Mouse (Mus musculus) midbrain, embryonic 12.5 days (tissue): ENCODE measurements around the gene Pnrc2. TPM values are rescaled to one million over a fixed set of nuclear protein-coding genes. Genes with fewer than 3 reads are reported as not detected.

Source experiments
- ATAC-seq: fragments of 200-750 bp; cut with Nextera tagmentation; 2 replicates; pipeline ENCODE4 v1.8.0; 2017; ENCODE audit warnings: low read depth, moderate TSS enrichment, moderate library complexity; ENCODE audit not compliant: low FRiP score
- H3K27ac ChIP-seq: fragments of 300-500 bp; sonication (generic); replicated peaks from 2 replicates; pipeline ENCODE4 v1.5.1; 2016; ENCODE audit warnings: mild to moderate bottlenecking
- H3K27me3 ChIP-seq: fragments of 300-500 bp; sonication (generic); 2 replicates; pipeline ENCODE4 v1.6.1; 2016; ENCODE audit warnings: mild to moderate bottlenecking
- H3K36me3 ChIP-seq: fragments of 300-500 bp; sonication (generic); 2 replicates; pipeline ENCODE4 v1.6.1; 2016
- H3K4me1 ChIP-seq: fragments of 300-500 bp; sonication (generic); 2 replicates; pipeline ENCODE4 v1.6.1; 2016
- H3K4me2 ChIP-seq: fragments of 300-500 bp; sonication (generic); replicated peaks from 2 replicates; pipeline ENCODE4 v1.6.1; 2016; ENCODE audit warnings: mild to moderate bottlenecking, moderate library complexity
- H3K4me3 ChIP-seq: fragments of 300-500 bp; sonication (generic); 2 replicates; pipeline ENCODE4 v1.5.1; 2016; ENCODE audit warnings: mild to moderate bottlenecking
- H3K9ac ChIP-seq: fragments of 300-500 bp; sonication (generic); replicated peaks from 2 replicates; pipeline ENCODE4 v1.6.1; 2016; ENCODE audit warnings: mild to moderate bottlenecking, moderate library complexity
- H3K9me3 ChIP-seq: fragments of 300-500 bp; sonication (generic); 2 replicates; pipeline ENCODE4 v1.6.1; 2016; ENCODE audit warnings: mild to moderate bottlenecking
- WGBS: fragments of 180-500 bp; shearing (Covaris S2); methylation state at CpG from one replicate; pipeline ENCODE4 v1.1.7; 2016; 5-methylcytosine and 5-hydroxymethylcytosine counted together
- polyA plus RNA-seq: library from polyadenylated mRNA; unstranded; fragments of >200 nt; fragmentation: Nextera tagmentation; extraction: Ambion mirVana; gene quantifications from 2 replicates; pipeline ENCODE4 v1.2.1, GENCODE M21; 2016

Pnrc2 gene
- polyA plus RNA-seq, 1 experiment from 2014 or later, result 199 TPM

- peak; percentile 94 for ATAC-seq
- Histone ChIP-seq H3K36me3 (no peaks in the 10 kb centered on the region), H3K4me1 (peaks cover 48% of the 10 kb centered on the region), H3K27me3 (no peaks in the 10 kb centered on the region), H3K4me3 (peak within 1 kb of the TSS; percentile 81), H3K27ac (peak within 1 kb of the TSS; percentile 99), H3K9ac (peak within 1 kb of the TSS; percentile 96), H3K9me3 (no peaks in the 10 kb centered on the region), H3K4me2 (peak within 1 kb of the TSS; percentile 79)
- under 1% methylated on average over 53 of the region's 67 CpGs for WGBS
Measured at GRCm38 (mm10) chr4:135855536-135856222, 18.0 kb downstream of the Pnrc2 start, which contains the start of gene Srsf10. Srsf10 (plus strand) TSS chr4:135855747.

- Histone ChIP-seq H3K27ac (peak overlapping the region; percentile 99), H3K27me3 (no peaks in the 10 kb centered on the region), H3K4me2 (peak overlapping the region; percentile 79), H3K36me3 (no peaks in the 10 kb centered on the region), H3K9me3 (no peaks in the 10 kb centered on the region), H3K9ac (peak overlapping the region; percentile 96), H3K4me3 (peak overlapping the region; percentile 81), H3K4me1 (peaks cover 49% of the 10 kb centered on the region)
- 0 out of 2 replicates have a peak, but pooled peaks have one; percentile 10 for ATAC-seq
- WGBS, result 9% methylated on average over 6 of the region's 6 CpGs
Measured at GRCm38 (mm10) chr4:135855080-135855479, 18.6 kb downstream of the Pnrc2 start.

- Histone ChIP-seq H3K4me1 (peaks cover 47% of the 10 kb centered on the region), H3K36me3 (no peaks in the 10 kb centered on the region), H3K9me3 (no peaks in the 10 kb centered on the region), H3K27me3 (no peaks in the 10 kb centered on the region), H3K4me2 (peak overlapping the region; percentile 79), H3K9ac (peak overlapping the region; percentile 96), H3K27ac (peak overlapping the region; percentile 99), H3K4me3 (peak overlapping the region; percentile 81)
- ATAC-seq, result no peak
- WGBS, result 72% methylated on average over 11 of the region's 11 CpGs
Measured at GRCm38 (mm10) chr4:135854630-135855029, 19.0 kb downstream of the Pnrc2 start.

GRCm38 (mm10) chr4:135853987-135854546, 19.6 kb downstream of the Pnrc2 start:
- 90% methylated on average over 14 of the region's 14 CpGs for WGBS
- Histone ChIP-seq H3K36me3 (no peaks in the 10 kb centered on the region), H3K27me3 (no peaks in the 10 kb centered on the region), H3K4me2 (no peak overlapping the region), H3K9me3 (no peaks in the 10 kb centered on the region), H3K27ac (0 out of 2 replicates have a peak overlapping the region, but pooled peaks have one; percentile 99), H3K9ac (no peak overlapping the region), H3K4me1 (peaks cover 41% of the 10 kb centered on the region), H3K4me3 (no peak overlapping the region)
- no peak for ATAC-seq

GRCm38 (mm10) chr4:135851942-135852341, 21.7 kb downstream of the Pnrc2 start:
- H3K9ac ChIP-seq, result no peak overlapping the region
- H3K27ac ChIP-seq, result no peak overlapping the region
- H3K36me3 ChIP-seq, result no peaks in the 10 kb centered on the region
- H3K9me3 ChIP-seq, result no peaks in the 10 kb centered on the region
- 88% methylated on average over 9 of the region's 9 CpGs for WGBS
- no peak overlapping the region for H3K4me3 ChIP-seq
- H3K4me1 ChIP-seq, result peaks cover 27% of the 10 kb centered on the region
- ATAC-seq, result no peak
- no peaks in the 10 kb centered on the region for H3K27me3 ChIP-seq
- no peak overlapping the region for H3K4me2 ChIP-seq

- H3K4me2 ChIP-seq, result peak overlapping the region; percentile 16
- peak overlapping the region; percentile 43; the same call in 1 of the 2 replicates for H3K27ac ChIP-seq
- no peak overlapping the region for H3K4me3 ChIP-seq
- no peaks in the 10 kb centered on the region for H3K27me3 ChIP-seq
- H3K36me3 ChIP-seq, result no peaks in the 10 kb centered on the region
- no peaks in the 10 kb centered on the region for H3K9me3 ChIP-seq
- H3K4me1 ChIP-seq, result peaks cover 27% of the 10 kb centered on the region
- H3K9ac ChIP-seq, result peak overlapping the region; percentile 28; the same call in 1 of the 2 replicates
- ATAC-seq, result no peak
- WGBS, result 40% methylated on average over 13 of the region's 13 CpGs
Measured at GRCm38 (mm10) chr4:135850411-135851095, 23.1 kb downstream of the Pnrc2 start.

- no peak for ATAC-seq
- H3K4me1 ChIP-seq, result peaks cover 11% of the 10 kb centered on the region
- no peaks in the 10 kb centered on the region for H3K36me3 ChIP-seq
- no peak overlapping the region for H3K4me2 ChIP-seq
- H3K27ac ChIP-seq, result no peak overlapping the region
- no peaks in the 10 kb centered on the region for H3K27me3 ChIP-seq
- H3K4me3 ChIP-seq, result no peak overlapping the region
- no peaks in the 10 kb centered on the region for H3K9me3 ChIP-seq
- H3K9ac ChIP-seq, result no peak overlapping the region
- WGBS, result 66% methylated on average over 5 of the region's 5 CpGs
Measured at GRCm38 (mm10) chr4:135847581-135847980, 26.1 kb downstream of the Pnrc2 start.

GRCm38 (mm10) chr4:135844400-135844799, 29.2 kb downstream of the Pnrc2 start:
- Histone ChIP-seq H3K36me3 (no peaks in the 10 kb centered on the region), H3K9ac (no peak overlapping the region), H3K27ac (no peak overlapping the region), H3K4me1 (no peaks in the 10 kb centered on the region), H3K27me3 (no peaks in the 10 kb centered on the region), H3K4me2 (no peak overlapping the region), H3K9me3 (no peaks in the 10 kb centered on the region), H3K4me3 (no peak overlapping the region)
- 85% methylated on average over 6 of the region's 6 CpGs for WGBS
- no peak for ATAC-seq

- Histone ChIP-seq H3K4me3 (no peak overlapping the region), H3K4me1 (no peaks in the 10 kb centered on the region), H3K27me3 (no peaks in the 10 kb centered on the region), H3K27ac (no peak overlapping the region), H3K9me3 (no peaks in the 10 kb centered on the region), H3K9ac (no peak overlapping the region), H3K4me2 (no peak overlapping the region), H3K36me3 (no peaks in the 10 kb centered on the region)
- WGBS, result 90% methylated on average over 21 of the region's 21 CpGs
- ATAC-seq, result no peak
Measured at GRCm38 (mm10) chr4:135839293-135840011, 34.2 kb downstream of the Pnrc2 start.

- Histone ChIP-seq H3K36me3 (no peaks in the 10 kb centered on the region), H3K4me2 (no peak overlapping the region), H3K4me3 (no peak overlapping the region), H3K9me3 (no peaks in the 10 kb centered on the region), H3K4me1 (peaks cover 4% of the 10 kb centered on the region), H3K27ac (no peak overlapping the region), H3K9ac (no peak overlapping the region), H3K27me3 (no peaks in the 10 kb centered on the region)
- WGBS, result 78% methylated on average over 3 of the region's 3 CpGs
- no peak for ATAC-seq
Measured at GRCm38 (mm10) chr4:135838925-135839292, 34.7 kb downstream of the Pnrc2 start.

GRCm38 (mm10) chr4:135834124-135834717, 39.4 kb downstream of the Pnrc2 start:
- ATAC-seq, result peak; percentile 27; the same call in 1 of the 2 replicates
- Histone ChIP-seq H3K36me3 (no peaks in the 10 kb centered on the region), H3K27me3 (no peaks in the 10 kb centered on the region), H3K9ac (no peak overlapping the region), H3K27ac (peak overlapping the region; percentile 78), H3K4me3 (no peak overlapping the region), H3K9me3 (no peaks in the 10 kb centered on the region), H3K4me2 (no peak overlapping the region), H3K4me1 (peaks cover 15% of the 10 kb centered on the region)
- 81% methylated on average over 8 of the region's 8 CpGs for WGBS
